Mouse (Mus musculus): ENCODE measurements around the gene Clybl.
A peak's percentile ranks its signal among the peaks of the same experiment; 100 is the strongest.

DNA sequence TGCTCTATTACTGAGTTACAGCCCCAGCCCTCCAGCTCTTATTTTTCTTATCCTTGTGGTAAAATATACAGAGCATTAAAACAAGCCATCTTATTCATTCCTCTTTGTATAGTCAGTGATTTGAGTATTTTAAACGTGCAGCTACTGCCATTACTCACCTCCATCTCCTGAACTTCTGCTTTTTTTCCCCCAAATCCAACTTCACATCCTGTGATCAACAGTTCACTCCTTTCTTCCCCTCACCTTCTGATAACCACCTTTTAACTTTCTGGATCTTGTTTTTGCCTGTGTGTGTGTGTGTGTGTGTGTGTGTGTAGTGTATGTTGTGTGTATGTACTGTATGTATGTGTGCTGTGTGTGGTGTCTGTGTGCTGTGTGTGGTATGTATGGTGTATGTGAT lies 122.3 kb downstream of the Clybl start:
- TF ChIP-seq UBTF (IDR thresholded peaks at IDR 0.05; ENCODE audit: borderline replicate concordance, insufficient read depth, low read depth, low read length), result no peak
- TF ChIP-seq MYB (IDR thresholded peaks at IDR 0.05; ENCODE audit: low read depth, low read length), result no peak
- no peak for TF ChIP-seq CTCF (IDR thresholded peaks at IDR 0.05 in 2 of 3, conservative IDR thresholded peaks at IDR 0.05 in 1 of 3; ENCODE audit: control insufficient read depth in 1 of 3, insufficient read depth in 1 of 3, low read depth in 2 of 3, low read length in 3 of 3, poor library complexity in 1 of 3, severe bottlenecking in 1 of 3)
- TF ChIP-seq TBP (IDR thresholded peaks at IDR 0.05; ENCODE audit: low read depth, low read length), result no peak
- TF ChIP-seq MAZ (IDR thresholded peaks at IDR 0.05; ENCODE audit: low read depth, low read length), result no peak
- peak; percentile 32; the same call in 1 of the 2 replicates for TF ChIP-seq TCF12 (IDR thresholded peaks at IDR 0.05; ENCODE audit: low read depth, low read length)
- peak; percentile 67 to 70; a peak in 3 of 4 replicates for TF ChIP-seq EP300 (IDR thresholded peaks at IDR 0.05; ENCODE audit: low read depth in 1 of 2, low read length in 2 of 2)
- TF ChIP-seq NRF1 (IDR thresholded peaks at IDR 0.05; ENCODE audit: insufficient read depth, low read depth, low read length, poor library complexity, severe bottlenecking), result no peak
